Mouse (Mus musculus) brain, adult 2 months (tissue): ENCODE measurements at regions not wholly inside any gene's neighbourhood (a gene's known extent, or its start where the extent isn't known, plus 50 kb on each side); places are given as distances from the start of the nearest gene placed in this dataset.
"Not testable (repeated sequence)": the region's sequence is repeated elsewhere in the genome, so short reads cannot be mapped to it uniquely, and the experiment has no call there.

ENCODE experiments used
- DNase-seq: peaks from one replicate; pipeline ENCODE4 v3.0.0; 2011; ENCODE audit warnings: low read depth, low spot score

GRCm38 (mm10) chr8:35121084-35121483 is 644.5 kb upstream of the Gm19410 start:
- DNase-seq = peak; percentile 35

GRCm38 (mm10) chr8:35123196-35123621 is 642.4 kb upstream of the Gm19410 start:
- DNase-seq = peak; percentile 77

GRCm38 (mm10) chr8:35125179-35125578 is 640.4 kb upstream of the Gm19410 start:
- DNase-seq = no peak

- DNase-seq = no peak
Measured at GRCm38 (mm10) chr8:35132281-35132680, 633.3 kb upstream of the Gm19410 start.

- no peak for DNase-seq
Measured at GRCm38 (mm10) chr8:35135630-35136029, 630.0 kb upstream of the Gm19410 start.

- DNase-seq = no peak
Measured at GRCm38 (mm10) chr8:35136643-35137042, 628.9 kb upstream of the Gm19410 start.

- DNase-seq = no peak
Measured at GRCm38 (mm10) chr8:35140775-35141174, 624.8 kb upstream of the Gm19410 start.

- peak; percentile 42 for DNase-seq
Measured at GRCm38 (mm10) chr8:35143018-35143656, 622.5 kb upstream of the Gm19410 start.

GRCm38 (mm10) chr8:35143684-35144083 is 621.9 kb upstream of the Gm19410 start:
- DNase-seq = no peak

- no peak for DNase-seq
Measured at GRCm38 (mm10) chr8:35144401-35144800, 621.2 kb upstream of the Gm19410 start.

- DNase-seq = no peak
Measured at GRCm38 (mm10) chr8:35147481-35147880, 618.1 kb upstream of the Gm19410 start.

GRCm38 (mm10) chr8:35147967-35148366 is 617.6 kb upstream of the Gm19410 start:
- DNase-seq = no peak

GRCm38 (mm10) chr8:35152585-35152984 is 613.0 kb upstream of the Gm19410 start:
- DNase-seq = peak; percentile 55

- no peak for DNase-seq
Measured at GRCm38 (mm10) chr8:35156272-35156671, 609.3 kb upstream of the Gm19410 start.

- peak; percentile 65 for DNase-seq
Measured at GRCm38 (mm10) chr8:35157711-35158110, 607.9 kb upstream of the Gm19410 start.

- peak; percentile 82 for DNase-seq
Measured at GRCm38 (mm10) chr8:35159329-35159728, 606.3 kb upstream of the Gm19410 start.

- peak; percentile 21 for DNase-seq
Measured at GRCm38 (mm10) chr8:35160230-35160629, 605.4 kb upstream of the Gm19410 start.

- DNase-seq = not testable (repeated sequence)
Measured at GRCm38 (mm10) chr8:35162166-35162565, 603.4 kb upstream of the Gm19410 start.

GRCm38 (mm10) chr8:35166611-35167010 is 599.0 kb upstream of the Gm19410 start:
- DNase-seq = peak; percentile 37

GRCm38 (mm10) chr8:35171536-35172310 is 593.9 kb upstream of the Gm19410 start:
- DNase-seq = peak; percentile 92

- DNase-seq = no peak
Measured at GRCm38 (mm10) chr8:35177314-35177713, 588.3 kb upstream of the Gm19410 start.

GRCm38 (mm10) chr8:35180075-35180474 is 585.5 kb upstream of the Gm19410 start:
- DNase-seq = peak; percentile 91

- DNase-seq = no peak
Measured at GRCm38 (mm10) chr8:35182141-35182540, 583.4 kb upstream of the Gm19410 start.
